Mouse (Mus musculus) liver, embryonic 14.5 days (tissue): ENCODE results near the gene Igf2bp1.

Experiments used
- CTCF ChIP-seq: IDR thresholded peaks from 2 replicates; pipeline ENCODE4 v1.5.1; 2016; ENCODE audit warnings: antibody characterized with exemption, low read depth, control low read depth
- EP300 ChIP-seq: IDR thresholded peaks from 2 replicates; pipeline ENCODE4 v1.6.1; 2016; ENCODE audit warnings: antibody characterized with exemption, low read depth

GRCm38 (mm10) chr11:95907805-95908524 is 97.8 kb downstream of the Igf2bp1 start:
- TF ChIP-seq CTCF (no peak), EP300 (no peak)
